Mouse (Mus musculus) adrenal gland, postnatal 4 days (tissue): ENCODE data around the gene Tmcc3. TPM values are rescaled to one million over a fixed set of nuclear protein-coding genes. Genes with fewer than 3 reads are reported as not detected.
"Not testable (repeated sequence)": the region's sequence is repeated elsewhere in the genome, so short reads cannot be mapped to it uniquely, and the experiment has no call there.

Experiments used
- DNase-seq, 2 experiments: peaks; one replicate each; pipeline ENCODE4 v3.0.0; 2021 to 2022; ENCODE audit warnings: low spot score in 2 of 2, mixed read lengths in 2 of 2
- total RNA-seq, 2 experiments: library from RNA; stranded (reverse); gene quantifications; 2 replicates each; pipeline ENCODE4 v1.2.3; 2021

Tmcc3 gene
- total RNA-seq, 2 experiments from 2014 or later, result 23.7 to 23.9 TPM

DNA sequence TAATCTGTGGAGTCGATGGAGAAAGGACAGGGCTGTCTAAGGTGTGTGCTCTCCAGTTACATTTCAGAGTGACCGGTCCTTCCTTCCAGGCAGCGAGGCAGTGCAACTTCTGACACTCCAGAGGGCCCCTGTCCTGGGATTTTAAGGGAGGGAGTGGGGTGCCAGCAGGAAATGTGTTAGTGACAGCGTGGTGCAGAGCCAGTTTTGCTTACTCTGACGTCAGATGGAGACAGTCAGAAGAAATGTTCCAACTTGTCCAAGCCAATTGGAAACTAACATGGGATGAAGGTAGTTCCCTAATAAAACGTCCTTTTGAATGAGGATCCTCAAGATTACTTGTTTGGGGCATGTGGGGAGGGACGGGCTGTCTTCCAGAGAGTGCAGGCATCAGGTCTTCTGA is 258.0 kb downstream of the Tmcc3 start:
- DNase-seq, result no peak

GRCm38 (mm10) chr10:94571927-94572620 is 260.3 kb downstream of the Tmcc3 start:
- no peak for DNase-seq

GRCm38 (mm10) chr10:94572772-94573171 is 261.0 kb downstream of the Tmcc3 start:
- no peak for DNase-seq

DNA sequence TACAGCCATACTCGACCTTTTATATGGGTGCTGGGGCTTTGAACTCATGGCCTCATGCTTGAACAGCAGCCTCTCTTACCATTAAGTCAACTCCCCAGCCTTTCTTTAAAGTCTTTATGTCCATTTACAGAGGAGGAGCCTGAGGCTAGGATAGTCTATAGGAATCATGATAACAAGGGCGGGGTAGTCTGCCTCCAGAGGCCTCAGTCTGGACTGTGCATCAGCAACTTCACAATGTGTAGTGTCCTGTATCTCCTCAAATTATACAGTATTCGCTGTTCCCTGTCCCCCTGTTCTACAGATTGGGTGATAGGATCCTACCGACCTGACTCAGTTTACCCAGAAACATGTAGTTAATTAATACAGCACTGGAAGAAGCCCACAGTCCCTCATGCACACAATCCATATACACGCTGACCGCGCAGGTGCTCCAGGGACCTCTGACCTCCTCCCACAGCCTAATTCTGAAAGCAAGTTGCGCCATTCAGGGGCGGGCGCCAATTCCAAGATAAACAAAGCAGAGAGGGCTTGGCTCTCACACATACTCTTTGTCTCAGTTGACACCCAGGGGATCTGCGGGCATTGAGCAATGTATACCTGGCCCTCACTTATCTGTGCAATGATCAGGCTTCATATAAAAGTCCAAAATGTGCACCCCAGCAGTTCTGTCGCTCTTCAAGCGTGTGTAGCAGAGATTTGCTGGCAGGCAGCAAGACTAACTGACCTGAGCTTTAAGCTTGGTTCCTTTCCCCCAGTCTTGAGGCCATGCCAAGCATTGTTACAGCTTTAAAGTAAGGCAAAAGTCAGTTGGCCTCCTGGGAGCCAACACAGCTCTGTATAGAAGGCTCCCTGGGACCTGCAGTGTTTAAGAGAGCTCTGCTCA is 262.9 kb downstream of the Tmcc3 start:
- no peak for DNase-seq

- DNase-seq, result no peak
Observed at GRCm38 (mm10) chr10:94575958-94576357, 264.2 kb downstream of the Tmcc3 start.

- DNase-seq, result no peak
Observed at GRCm38 (mm10) chr10:94578870-94579269, 267.1 kb downstream of the Tmcc3 start.

GRCm38 (mm10) chr10:94581384-94581783 is 269.6 kb downstream of the Tmcc3 start:
- DNase-seq, result no peak

- no peak for DNase-seq
Observed at GRCm38 (mm10) chr10:94583714-94584113, 272.0 kb downstream of the Tmcc3 start.

DNA sequence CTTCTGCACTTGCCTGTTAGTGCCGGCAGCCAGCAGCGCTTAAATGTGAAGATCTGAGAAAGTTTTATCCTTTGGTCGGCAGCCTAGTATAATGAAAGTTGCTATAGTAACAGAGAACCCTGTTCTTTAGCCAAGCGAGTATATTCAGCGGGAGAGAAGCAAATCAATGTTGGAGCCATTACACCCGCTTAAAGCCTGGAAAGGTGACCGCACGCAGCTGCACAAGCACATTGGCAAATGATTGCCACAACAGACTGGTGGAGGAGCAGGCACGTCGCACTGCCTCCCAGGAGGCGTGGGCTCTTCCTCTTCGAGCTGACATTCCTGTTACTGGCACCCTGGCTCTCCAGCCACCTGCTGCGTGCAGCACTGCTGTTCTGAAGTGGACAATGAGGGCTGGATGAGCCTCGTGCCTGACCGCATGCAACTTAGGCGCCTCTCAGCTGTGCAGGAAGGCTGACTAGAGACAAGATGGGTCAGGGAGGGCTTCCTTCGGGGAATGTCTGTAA is 273.2 kb downstream of the Tmcc3 start:
- no peak for DNase-seq

- DNase-seq, result no peak
Observed at GRCm38 (mm10) chr10:94585819-94586218, 274.1 kb downstream of the Tmcc3 start.

DNA sequence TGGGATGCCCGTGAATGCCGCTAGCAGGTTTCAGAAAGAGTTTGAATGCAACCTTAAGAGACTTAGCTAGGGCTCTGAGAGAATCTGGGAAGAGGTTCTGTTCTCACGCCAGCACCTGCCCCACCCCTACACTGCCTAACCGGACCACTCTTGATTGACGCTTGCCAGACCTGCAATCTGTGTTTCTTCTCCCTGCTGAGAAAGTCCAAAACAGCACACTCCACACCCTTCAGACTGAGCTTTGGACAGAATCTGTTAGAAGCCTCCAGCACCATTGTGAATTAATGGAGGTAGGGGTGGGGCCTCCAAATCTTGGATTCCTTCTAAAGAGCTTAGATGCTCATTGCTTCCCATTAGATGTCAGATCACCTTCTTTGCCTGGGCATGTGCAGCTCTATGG is 277.2 kb downstream of the Tmcc3 start:
- no peak for DNase-seq

DNA sequence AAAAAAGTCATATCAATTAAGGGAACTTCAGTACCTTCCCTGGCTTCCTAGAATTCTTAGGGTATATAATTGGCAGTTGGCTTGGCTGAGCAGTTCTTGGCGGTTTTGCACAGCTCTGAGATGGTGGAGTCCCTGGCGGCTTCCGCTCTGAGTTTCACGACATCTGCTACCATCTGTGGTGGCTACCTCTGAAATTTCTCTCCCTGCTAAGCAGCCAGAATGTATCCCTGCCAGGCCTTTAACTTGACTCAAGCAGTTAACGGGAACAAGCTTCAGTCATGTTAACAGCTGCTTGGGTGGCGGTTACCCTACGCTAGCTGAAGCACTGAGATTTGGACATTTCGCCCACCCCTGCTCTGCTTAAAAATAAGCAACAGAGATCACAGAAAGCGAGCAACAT is 284.0 kb downstream of the Tmcc3 start:
- DNase-seq, result no peak

DNA sequence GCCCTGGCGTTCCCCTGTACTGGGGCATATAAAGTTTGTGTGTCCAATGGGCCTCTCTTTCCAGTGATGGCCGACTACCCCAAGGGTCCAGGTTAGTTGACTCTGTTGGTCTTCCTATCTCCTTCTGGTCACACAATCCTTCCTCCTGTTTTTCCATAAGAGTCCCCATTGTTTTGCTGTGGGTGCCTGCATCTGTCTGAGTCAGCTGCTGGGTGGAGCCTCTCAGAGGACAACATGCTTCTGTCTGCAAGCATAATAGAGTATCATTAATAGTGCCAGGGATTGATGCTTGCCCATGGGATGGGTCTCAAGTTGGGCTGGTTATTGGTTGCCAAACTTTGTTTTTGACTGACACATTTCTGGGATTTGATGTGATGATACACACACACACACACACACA is 288.1 kb downstream of the Tmcc3 start:
- not testable (repeated sequence) for DNase-seq

- DNase-seq, result no peak
Observed at GRCm38 (mm10) chr10:94601034-94601433, 289.3 kb downstream of the Tmcc3 start.

DNA sequence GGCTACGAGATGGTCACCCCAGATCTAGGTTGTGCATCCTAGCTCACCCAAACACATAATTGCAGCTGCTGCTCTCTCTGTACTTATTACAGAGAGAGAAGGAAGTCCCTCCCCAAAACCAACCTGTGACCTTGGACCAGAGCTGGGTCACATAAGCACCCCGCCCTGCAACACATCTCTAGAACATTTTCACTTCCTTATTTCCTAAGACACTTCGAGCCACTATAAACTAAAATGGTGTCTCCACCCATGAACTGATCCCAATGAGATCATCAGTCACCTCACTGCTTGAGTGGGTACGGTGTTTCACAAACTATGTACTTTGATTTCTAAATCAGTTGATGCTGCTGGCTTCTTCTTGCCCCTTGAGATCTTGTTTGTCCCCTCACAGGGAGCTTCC is 293.7 kb downstream of the Tmcc3 start:
- no peak for DNase-seq

DNA sequence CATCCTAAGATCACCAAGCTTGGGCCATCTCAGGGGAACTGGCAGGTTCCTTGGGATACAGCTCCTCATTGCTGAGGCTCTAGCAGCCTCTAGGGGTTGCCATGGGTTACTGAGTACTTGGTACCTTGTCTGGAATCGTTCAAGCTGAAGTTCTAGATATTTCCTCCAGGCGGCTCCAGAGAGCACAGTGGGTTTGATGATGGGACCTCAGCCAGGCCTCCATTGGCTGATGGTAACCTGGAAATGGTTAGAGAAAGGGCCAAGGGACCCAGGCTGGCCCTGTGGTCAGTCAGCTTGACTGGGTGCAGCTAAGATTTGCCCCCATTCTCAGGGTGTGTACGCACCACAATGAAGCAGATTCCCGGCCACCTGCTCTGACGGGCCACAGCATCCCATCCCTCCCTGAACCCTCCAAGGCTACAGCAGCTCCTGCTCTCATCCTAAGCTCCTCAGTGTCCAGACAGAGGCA is 297.6 kb downstream of the Tmcc3 start:
- DNase-seq, result peak in 1 of 2 experiments; percentile 41

DNA sequence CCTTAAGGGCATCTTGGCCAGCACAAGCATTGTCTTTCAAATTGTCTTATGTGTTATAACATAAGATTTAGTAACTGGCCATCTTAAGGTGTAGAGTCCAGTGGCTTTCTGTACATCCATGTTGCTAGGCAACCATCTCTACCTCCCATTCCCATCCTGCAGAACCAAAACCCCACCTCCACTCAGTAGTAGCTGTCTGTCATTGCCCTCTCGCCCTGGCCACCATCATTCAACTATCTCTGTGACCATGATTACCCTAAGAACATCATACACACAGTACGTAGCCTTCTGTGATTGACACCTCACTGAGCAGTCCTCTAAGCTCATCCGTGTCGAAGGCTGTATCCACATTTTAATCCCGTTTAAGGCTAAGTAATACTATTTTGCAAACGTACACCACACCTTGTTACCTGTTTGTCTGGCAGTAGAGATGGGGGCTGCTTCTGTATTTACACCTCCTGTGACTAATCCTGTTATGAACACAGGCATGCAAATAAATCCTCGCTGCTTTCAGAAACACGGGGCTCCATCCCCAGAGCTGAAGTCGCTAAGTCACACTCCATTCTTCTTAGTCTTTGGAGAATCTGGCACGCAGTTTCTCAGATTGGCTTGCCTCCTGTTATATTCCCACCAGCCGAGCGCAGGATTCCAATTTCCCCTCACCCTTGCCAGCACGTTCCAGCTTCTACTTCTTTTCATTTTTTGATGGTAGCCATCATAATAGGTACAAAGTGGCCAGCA is 299.6 kb downstream of the Tmcc3 start:
- DNase-seq, result no peak

DNA sequence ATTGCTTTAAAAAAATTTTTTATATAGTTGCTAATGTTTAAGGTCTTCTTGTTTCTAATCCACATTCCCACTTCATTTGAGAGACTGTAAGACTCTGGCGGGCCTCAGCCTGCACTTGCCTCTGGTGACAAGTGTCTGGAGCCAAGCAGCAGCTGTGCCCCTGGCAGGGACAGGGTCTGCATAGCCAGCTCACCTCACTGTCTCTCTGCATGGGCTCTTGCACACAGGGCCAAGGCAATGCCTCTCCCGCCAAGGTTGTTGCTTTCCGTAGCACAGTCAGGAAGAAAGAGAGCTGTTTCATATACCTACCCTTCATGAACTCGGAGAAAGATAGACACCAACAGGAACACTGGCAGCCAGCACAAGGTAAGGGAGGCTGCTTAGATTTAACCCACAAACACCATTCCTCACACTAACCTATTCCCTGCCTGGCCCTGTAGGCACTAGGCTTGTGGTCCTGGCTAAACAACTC is 300.3 kb downstream of the Tmcc3 start:
- DNase-seq, result no peak

GRCm38 (mm10) chr10:94619586-94619985 is 307.8 kb downstream of the Tmcc3 start:
- no peak for DNase-seq

GRCm38 (mm10) chr10:94620561-94620960 is 308.8 kb downstream of the Tmcc3 start:
- DNase-seq, result no peak
